Mouse (Mus musculus): Measurements from ENCODE around the gene Fkbp10.

Fkbp10 gene

GRCm38 (mm10) chr11:100387589-100388375 lies 27.7 kb upstream of the Fkbp10 start:
- ChIA-PET POLR2A (interaction anchor here (0.5 to 20.1 kb wide), 41 partner anchors 3 to 1306 kb away, joined by 3 to 626 read pairs (median 5); partner anchors contain the start of genes Eif1 (in 3 of the 4), Jup (in 3 of the 4), Acly (in 2 of the 4) and Dnajc7 (in 1 of the 4)), CTCF (interaction anchor here (0.6 to 1.6 kb wide), 10 partner anchors 9 to 489 kb away, joined by 3 to 14 read pairs (median 4); partner anchors contain the start of genes Jup (in 2 of the 4) and Eif1 (in 1 of the 4))

GRCm38 (mm10) chr11:100388588-100388987 lies 26.9 kb upstream of the Fkbp10 start:
- CTCF ChIA-PET: interaction anchor here (0.6 to 1.6 kb wide), 9 partner anchors 9 to 488 kb away, joined by 3 to 8 read pairs (median 4); partner anchors contain the start of genes Jup (in 2 of the 4) and Eif1 (in 1 of the 4)

GRCm38 (mm10) chr11:100389931-100390445 lies 25.5 kb upstream of the Fkbp10 start:
- POLR2A ChIA-PET: interaction anchor here in 3 of 4 experiments (0.6 to 20.1 kb wide), 20 partner anchors 1 to 138 kb away, joined by 3 to 626 read pairs (median 8); partner anchors contain the start of genes Eif1 (in 2 of the 3), Acly (in 1 of the 3), Hap1 (in 1 of the 3) and Jup (in 1 of the 3)
- CTCF ChIA-PET: interaction anchor here in 3 of 4 experiments (0.7 to 1.3 kb wide), 5 partner anchors 16 to 31 kb away, joined by 3 to 6 read pairs (median 4); no protein-coding TSS in a partner anchor

More at GRCm38 (mm10) chr11:100388588-100388987, 26.9 kb upstream of the Fkbp10 start:
- POLR2A ChIA-PET: interaction anchor here in 3 of 4 experiments (0.5 to 20.1 kb wide), 32 partner anchors 3 to 1305 kb away, joined by 3 to 626 read pairs (median 5); partner anchors contain the start of genes Eif1 (in 3 of the 3), Jup (in 3 of the 3), Acly (in 1 of the 3) and Dnajc7 (in 1 of the 3)

- POLR2A ChIA-PET: interaction anchor here (0.6 to 19.0 kb wide), 31 partner anchors 7 to 548 kb away, joined by 3 to 626 read pairs (median 5); partner anchors contain the start of genes Acly (in 2 of the 4), Eif1 (in 2 of the 4), Fkbp10 (in 2 of the 4) and Hap1 (in 2 of the 4)
- CTCF ChIA-PET: interaction anchor here (0.6 to 4.3 kb wide), 18 partner anchors 8 to 1415 kb away, joined by 3 to 18 read pairs (median 4); partner anchors contain the start of genes P3h4 (in 2 of the 4) and Krt19 (in 1 of the 4)
These were observed 24.2 kb upstream of the Fkbp10 start for GRCm38 (mm10) chr11:100391081-100391883.

- POLR2A ChIA-PET: interaction anchor here (0.6 to 19.0 kb wide), 28 partner anchors 7 to 548 kb away, joined by 3 to 626 read pairs (median 6); partner anchors contain the start of genes Acly (in 2 of the 4), Eif1 (in 2 of the 4), Fkbp10 (in 2 of the 4) and Hap1 (in 2 of the 4)
- CTCF ChIA-PET: interaction anchor here in 3 of 4 experiments (0.6 to 4.3 kb wide), 10 partner anchors 9 to 1414 kb away, joined by 3 to 18 read pairs (median 4); partner anchors contain the start of genes P3h4 (in 2 of the 3) and Krt19 (in 1 of the 3)
These were observed 23.6 kb upstream of the Fkbp10 start for GRCm38 (mm10) chr11:100391884-100392345.

- ChIA-PET CTCF (interaction anchor here in 2 of 4 experiments (0.8 to 4.3 kb wide), 4 partner anchors 10 to 15 kb away, joined by 3 to 18 read pairs (median 3); no protein-coding TSS in a partner anchor), POLR2A (interaction anchor here (0.9 to 19.0 kb wide), 17 partner anchors 8 to 546 kb away, joined by 3 to 626 read pairs (median 6); partner anchors contain the start of genes Eif1 (in 2 of the 4), Acly (in 1 of the 4), Fkbp10 (in 1 of the 4) and Hap1 (in 1 of the 4))
These were observed 22.5 kb upstream of the Fkbp10 start for GRCm38 (mm10) chr11:100392958-100393357.

GRCm38 (mm10) chr11:100393733-100394132 lies 21.8 kb upstream of the Fkbp10 start:
- POLR2A ChIA-PET: interaction anchor here (1.1 to 19.0 kb wide), 17 partner anchors 9 to 546 kb away, joined by 3 to 626 read pairs (median 51); partner anchors contain the start of genes Eif1 (in 2 of the 4), Fkbp10 (in 2 of the 4), P3h4 (in 2 of the 4) and Hap1 (in 1 of the 4)
- CTCF ChIA-PET: interaction anchor here in 2 of 4 experiments (0.8 to 4.3 kb wide), 5 partner anchors 9 to 67 kb away, joined by 3 to 18 read pairs (median 3); no protein-coding TSS in a partner anchor

- CTCF ChIA-PET: interaction anchor here in 2 of 4 experiments (0.6 to 4.3 kb wide), 20 partner anchors 8 to 317 kb away, joined by 3 to 24 read pairs (median 3); partner anchors contain the start of genes Dnajc7 (in 1 of the 2), Klhl11 (in 1 of the 2) and P3h4 (in 1 of the 2)
- POLR2A ChIA-PET: interaction anchor here (0.5 to 19.0 kb wide), 51 partner anchors 8 to 545 kb away, joined by 3 to 626 read pairs (median 6); partner anchors contain the start of genes Eif1 (in 3 of the 4), Acly (in 2 of the 4), Fkbp10 (in 2 of the 4) and Hap1 (in 2 of the 4)
These were observed 21.0 kb upstream of the Fkbp10 start for GRCm38 (mm10) chr11:100394353-100395074.

GRCm38 (mm10) chr11:100395200-100395599 lies 20.3 kb upstream of the Fkbp10 start:
- POLR2A ChIA-PET: interaction anchor here (0.5 to 19.0 kb wide), 63 partner anchors 9 to 575 kb away, joined by 3 to 626 read pairs (median 5); partner anchors contain the start of genes Eif1 (in 3 of the 4), Acly (in 2 of the 4), Fkbp10 (in 2 of the 4) and Hap1 (in 2 of the 4)
- CTCF ChIA-PET: interaction anchor here in 3 of 4 experiments (0.6 to 4.3 kb wide), 19 partner anchors 9 to 1653 kb away, joined by 3 to 24 read pairs (median 4); partner anchors contain the start of genes Dnajc7 (in 1 of the 3), Klhl11 (in 1 of the 3) and P3h4 (in 1 of the 3)

- CTCF ChIA-PET: interaction anchor here in 3 of 4 experiments (0.6 to 4.3 kb wide), 29 partner anchors 8 to 343 kb away, joined by 3 to 24 read pairs (median 5); partner anchors contain the start of genes P3h4 (in 2 of the 3), Dnajc7 (in 1 of the 3) and Klhl11 (in 1 of the 3)
- POLR2A ChIA-PET: interaction anchor here (0.5 to 19.0 kb wide), 78 partner anchors 9 to 1441 kb away, joined by 3 to 626 read pairs (median 6); partner anchors contain the start of genes Eif1 (in 3 of the 4), Hap1 (in 3 of the 4), P3h4 (in 3 of the 4) and Acly (in 2 of the 4)
These were observed 19.5 kb upstream of the Fkbp10 start for GRCm38 (mm10) chr11:100395861-100396631.

GRCm38 (mm10) chr11:100396886-100397599 lies 18.5 kb upstream of the Fkbp10 start:
- ChIA-PET POLR2A (interaction anchor here (0.5 to 19.0 kb wide), 120 partner anchors 9 to 1591 kb away, joined by 3 to 626 read pairs (median 5); partner anchors contain the start of genes Acly (in 3 of the 4), Eif1 (in 3 of the 4), Hap1 (in 3 of the 4) and Klhl11 (in 3 of the 4)), CTCF (interaction anchor here (0.5 to 3.6 kb wide), 46 partner anchors 9 to 1610 kb away, joined by 3 to 24 read pairs (median 3); partner anchors contain the start of genes P3h4 (in 3 of the 4), Dnajc7 (in 1 of the 4), Fkbp10 (in 1 of the 4) and Kcnh4 (in 1 of the 4))

GRCm38 (mm10) chr11:100397600-100398389 lies 17.7 kb upstream of the Fkbp10 start, which contains the start of gene Jup:
TSS of gene Jup (minus strand) at chr11:100397763.
- ChIA-PET CTCF (interaction anchor here (0.5 to 3.6 kb wide), 48 partner anchors 10 to 1611 kb away, joined by 3 to 24 read pairs (median 3); partner anchors contain the start of genes P3h4 (in 3 of the 4), Acly (in 1 of the 4), Dnajc7 (in 1 of the 4) and Fkbp10 (in 1 of the 4)), POLR2A (interaction anchor here (0.5 to 19.0 kb wide), 118 partner anchors 8 to 1717 kb away, joined by 3 to 626 read pairs (median 5); partner anchors contain the start of genes Acly (in 3 of the 4), Eif1 (in 3 of the 4), Hap1 (in 3 of the 4) and Klhl11 (in 3 of the 4))

Data from embryonic stem cell, embryonic (primary cell).